18 mouse cellular contexts compared by ENCODE assay signal in the genomic region with DNA sequence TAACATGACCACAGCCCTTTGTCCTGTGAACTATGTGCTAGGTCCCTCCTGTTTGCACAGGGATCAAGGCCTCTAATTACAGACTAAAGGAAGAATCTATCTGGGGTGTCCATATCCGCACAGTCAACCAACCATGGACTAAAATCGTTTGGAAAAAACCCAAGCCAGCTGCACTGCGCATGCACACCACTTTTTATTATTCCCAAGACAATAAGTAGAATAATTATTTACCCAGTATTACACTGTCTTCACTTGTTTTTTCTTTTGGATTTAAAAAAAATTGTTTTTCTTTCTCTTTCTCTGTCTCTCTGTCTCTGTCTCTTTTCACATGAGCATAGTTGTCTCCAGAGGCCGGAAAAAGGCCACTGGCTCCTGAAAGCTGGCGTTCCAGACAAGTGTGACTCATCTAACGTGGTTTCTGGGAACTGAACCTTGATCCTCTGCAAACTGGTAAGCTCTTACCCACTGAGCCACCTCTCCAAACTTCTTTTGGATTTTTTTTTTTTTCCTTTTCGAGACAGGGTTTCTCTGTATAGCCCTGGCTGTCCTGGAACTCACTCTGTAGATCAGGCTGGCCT.
DNase-seq lines count a peak whose midpoint lies in the region; ATAC-seq and TF ChIP-seq lines count a peak whose summit lies in the region.
"Had no signal": no experiment of that assay in that cellular context is flagged by ENCODE, and none has a peak within 500 bp of the region (broad histone marks: within the 10 kb centered on the region; RNA-seq: fewer than 3 reads in every experiment).

No protein-coding gene starts in this region.

- H3K27ac ChIP-seq in stomach, embryonic 15.5 days, result 0 out of 2 replicates have a peak overlapping the region, but pooled peaks have one; percentile 51
- H3K27ac ChIP-seq in stomach, postnatal 0 days (replicated peaks), result no peak overlapping the region
- H3K27ac ChIP-seq: embryonic facial prominence, embryonic 15.5 days; heart, embryonic 13.5 days; lung, embryonic 15.5 days; neural tube, embryonic 13.5 days had no signal

- TF ChIP-seq CTCF in stomach, postnatal 0 days (IDR thresholded peaks at IDR 0.05; ENCODE audit: low read depth), result no peak

- no peaks in the 10 kb centered on the region for H3K27me3 ChIP-seq in stomach, embryonic 15.5 days (replicated peaks)
- no peaks in the 10 kb centered on the region for H3K27me3 ChIP-seq in stomach, postnatal 0 days (ENCODE audit: control insufficient read depth, insufficient read depth, low read length)
- H3K27me3 ChIP-seq: embryonic facial prominence, embryonic 15.5 days; heart, embryonic 13.5 days; lung, embryonic 15.5 days; neural tube, embryonic 13.5 days had no signal

- DNase-seq in heart, adult 9 months (ENCODE audit: low spot score in 2 of 2), result peak; percentile 46 to 54
- no peak for DNase-seq in heart, adult 8-10 months (ENCODE audit: low spot score)
- DNase-seq in stomach, postnatal 0 days (ENCODE audit: low spot score), result no peak
- peak; percentile 77 for DNase-seq in fibroblast of lung, adult 2 months (ENCODE audit: low read depth)
- DNase-seq in yolk sac, embryonic 10.5 days (ENCODE audit: low spot score), result peak; percentile 61
- no peak for DNase-seq in lung, postnatal 14 days
- DNase-seq: cerebellum, adult 9-11 months; heart, postnatal 4 days; layer of hippocampus, adult 9-11 months; right cerebral cortex, postnatal 4 days; thymus, postnatal 14 days had no signal

- TF ChIP-seq EP300 in stomach, postnatal 0 days (optimal IDR thresholded peaks at IDR 0.05), result no peak

- no peaks in the 10 kb centered on the region for H3K9me3 ChIP-seq in stomach, embryonic 15.5 days
- no peaks in the 10 kb centered on the region for H3K9me3 ChIP-seq in stomach, postnatal 0 days (ENCODE audit: control insufficient read depth, low read length)
- H3K9me3 ChIP-seq: embryonic facial prominence, embryonic 15.5 days; heart, embryonic 13.5 days; lung, embryonic 15.5 days; neural tube, embryonic 13.5 days had no signal

- H3K4me1 ChIP-seq in stomach, embryonic 15.5 days, result peaks cover 21% of the 10 kb centered on the region
- no peaks in the 10 kb centered on the region for H3K4me1 ChIP-seq in stomach, postnatal 0 days (replicated peaks; ENCODE audit: control insufficient read depth, insufficient read depth)

- whole genome bisulfite sequencing in stomach, embryonic 15.5 days, result 68% methylated on average over 7 of the region's 7 CpGs
- 46% methylated on average over 7 of the region's 7 CpGs for WGBS in stomach, postnatal 0 days

- no peak overlapping the region for H3K4me2 ChIP-seq in stomach, embryonic 15.5 days
- no peak overlapping the region for H3K4me2 ChIP-seq in stomach, postnatal 0 days (replicated peaks; ENCODE audit: low read depth)
- H3K4me2 ChIP-seq: embryonic facial prominence, embryonic 15.5 days; heart, embryonic 13.5 days; lung, embryonic 15.5 days; neural tube, embryonic 13.5 days had no signal

- no peak overlapping the region for H3K4me3 ChIP-seq in stomach, embryonic 15.5 days (replicated peaks)
- no peak overlapping the region for H3K4me3 ChIP-seq in stomach, postnatal 0 days (ENCODE audit: low read depth, low read length)
- H3K4me3 ChIP-seq: embryonic facial prominence, embryonic 15.5 days; heart, embryonic 13.5 days; lung, embryonic 15.5 days; neural tube, embryonic 13.5 days had no signal

- no peak for ATAC-seq in stomach, embryonic 15.5 days (ENCODE audit: insufficient read depth, low FRiP score, low read depth)
- ATAC-seq in stomach, postnatal 0 days (ENCODE audit: low FRiP score, low TSS enrichment), result no peak
- no peak for ATAC-seq in inflammation-experienced regulatory T-cells, adult 6 months
- ATAC-seq: forebrain, embryonic 14.5 days had no signal

- no peaks in the 10 kb centered on the region for H3K36me3 ChIP-seq in stomach, embryonic 15.5 days
- H3K36me3 ChIP-seq in stomach, postnatal 0 days (ENCODE audit: control insufficient read depth, insufficient read depth, low read length), result no peaks in the 10 kb centered on the region
- H3K36me3 ChIP-seq: embryonic facial prominence, embryonic 15.5 days; neural tube, embryonic 13.5 days had no signal

- no peak overlapping the region for H3K9ac ChIP-seq in stomach, embryonic 15.5 days
- no peak overlapping the region for H3K9ac ChIP-seq in stomach, postnatal 0 days (ENCODE audit: low read length)
- H3K9ac ChIP-seq: embryonic facial prominence, embryonic 15.5 days; heart, embryonic 13.5 days; lung, embryonic 15.5 days; neural tube, embryonic 13.5 days had no signal

Comparison
In these comparisons a context has a peak if more than half of its experiments do, and no peak if none do; other contexts are left out.
1. DNase-seq: peak in heart, adult 9 months (2 of 2), fibroblast of lung, adult 2 months (single experiment) and yolk sac, embryonic 10.5 days (single experiment); none in heart, adult 8-10 months (single experiment), stomach, postnatal 0 days (single experiment) and lung, postnatal 14 days (single experiment).